Mouse (Mus musculus) heart, adult 9 months (tissue): ENCODE measurements around the gene Rc3h2.
A peak's percentile ranks its signal among the peaks of the same experiment; 100 is the strongest.

ENCODE experiments used
- DNase-seq, 2 experiments: peaks; one replicate each; pipeline ENCODE4 v3.0.0; 2022; ENCODE audit warnings: low spot score in 2 of 2

The Rc3h2 gene

GRCm38 (mm10) chr2:37422306-37423304 lies at the start of gene Rc3h2:
TSS of gene Rc3h2 (minus strand) at chr2:37422903.
- peak; percentile 96 to 97 for DNase-seq

DNA sequence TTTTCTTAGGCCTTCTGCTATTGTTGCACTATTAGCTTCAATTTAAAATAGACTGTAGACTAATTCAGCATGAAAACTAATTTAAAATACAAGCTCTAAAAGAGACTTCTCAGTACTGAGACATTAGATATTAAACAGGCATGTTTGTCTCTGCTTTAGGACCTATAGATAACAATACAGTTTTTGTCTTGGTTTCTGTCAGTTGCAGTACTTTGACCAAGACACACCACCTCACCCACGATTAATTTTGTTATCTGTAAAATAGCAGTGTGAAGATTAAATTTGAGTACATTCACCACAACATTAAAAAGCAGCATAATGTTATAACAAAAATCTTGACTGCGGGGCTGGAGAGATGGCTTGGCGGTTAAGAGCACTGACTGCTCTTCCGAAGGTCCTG lies 43.6 kb upstream of the Rc3h2 start:
- no peak for DNase-seq

DNA sequence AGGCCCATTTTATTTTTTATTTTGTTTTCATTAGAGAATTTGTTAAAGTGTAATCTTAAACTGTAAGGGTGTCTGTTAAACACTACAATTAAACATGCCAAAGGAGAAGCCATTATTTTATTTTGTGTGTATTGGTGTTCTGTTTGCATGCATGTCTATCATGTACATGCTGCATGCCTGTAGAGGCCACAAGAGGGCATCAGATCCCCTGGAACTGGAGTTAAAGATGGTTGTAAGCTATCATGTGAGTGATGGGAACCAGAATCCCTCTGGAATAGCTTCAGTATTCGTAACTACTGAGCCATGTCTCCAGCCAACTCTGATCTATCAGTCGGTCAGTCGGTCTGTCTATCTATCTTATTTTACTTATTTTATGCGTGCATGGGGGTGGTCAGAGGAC lies 38.0 kb upstream of the Rc3h2 start:
- DNase-seq = no peak

DNA sequence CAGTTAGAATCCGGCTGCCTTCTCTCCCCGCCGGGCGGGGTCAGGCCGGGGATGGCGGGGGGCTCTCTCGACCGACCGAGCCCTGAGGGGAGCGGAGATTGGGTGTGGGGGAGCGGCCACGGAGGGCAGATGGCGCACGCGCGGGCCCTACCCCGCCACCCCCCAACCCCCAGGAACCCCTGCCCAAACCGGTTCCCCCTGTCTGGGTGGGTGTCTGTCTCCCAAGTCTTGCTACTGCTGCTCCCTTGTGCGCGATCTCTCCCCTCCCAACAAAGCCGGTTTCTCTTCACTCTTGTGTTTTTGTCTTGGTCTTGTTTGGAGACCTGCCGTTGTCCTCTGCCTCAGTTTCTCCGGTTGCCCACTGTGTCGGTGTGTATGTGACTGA lies 29.7 kb upstream of the Rc3h2 start:
- DNase-seq = peak in 1 of 2 experiments; percentile 5

- DNase-seq = peak; percentile 90 to 92
Observed at GRCm38 (mm10) chr2:37451667-37452375, 29.1 kb upstream of the Rc3h2 start.

DNA sequence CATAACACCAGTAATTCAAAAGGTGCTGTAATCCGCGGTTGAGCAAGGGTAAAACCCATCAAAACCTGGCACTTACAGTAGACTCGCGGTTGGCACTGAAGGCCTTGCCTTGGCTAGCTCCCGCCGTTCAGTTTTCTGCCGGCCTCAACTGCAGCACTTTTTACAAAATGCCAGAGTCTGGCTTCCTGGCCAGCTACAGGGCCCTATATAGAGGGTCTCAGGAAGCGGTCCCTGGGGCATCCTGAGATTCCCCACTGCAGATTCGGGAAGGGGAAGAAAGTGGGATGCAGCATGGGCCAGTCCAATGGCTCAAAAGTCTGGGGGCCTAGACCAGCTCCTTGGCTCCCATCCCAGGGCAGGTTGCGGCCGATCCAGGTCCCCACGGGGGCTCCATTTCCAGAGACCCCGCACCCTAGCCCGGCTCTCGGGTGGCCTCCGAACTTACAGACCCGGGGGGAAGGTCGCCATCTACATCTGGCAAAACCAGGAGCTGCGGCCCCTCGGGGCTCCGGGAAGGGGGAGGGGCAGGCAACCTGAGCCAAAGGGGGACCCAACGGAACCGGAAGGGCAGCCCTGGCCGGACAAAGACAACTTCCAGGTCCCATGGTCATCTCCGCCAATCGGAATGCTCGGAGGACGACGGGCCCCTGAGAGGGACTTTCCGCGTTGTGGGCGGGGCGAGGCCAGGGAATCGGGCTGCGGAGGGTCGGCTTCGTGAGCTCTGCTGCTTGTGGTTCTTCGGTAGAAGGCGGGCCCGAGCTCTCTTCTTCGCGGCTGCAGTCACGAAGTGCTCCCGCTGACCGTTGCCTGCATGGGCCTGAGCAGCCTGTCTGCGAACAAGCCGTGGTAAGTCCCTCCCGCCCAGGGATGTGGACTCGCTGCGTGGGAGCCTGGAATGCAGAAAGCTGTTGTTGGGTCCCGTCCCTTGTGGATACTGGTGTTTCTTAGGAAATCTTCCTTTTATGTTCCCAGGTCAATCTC lies 20.2 kb upstream of the Rc3h2 start, which contains the start of the genes Zbtb26, Zbtb6 and Rabgap1:
Zbtb26 (minus strand) TSS at position 525 of the 981 bp plus-strand sequence.
Zbtb6 (minus strand) TSS at position 561 of the 981 bp plus-strand sequence.
Rabgap1 (plus strand) TSS at position 669 of the 981 bp plus-strand sequence.
- peak; percentile 96 to 97 for DNase-seq

GRCm38 (mm10) chr2:37431609-37432008 lies 8.9 kb upstream of the Rc3h2 start:
- DNase-seq = no peak

GRCm38 (mm10) chr2:37430593-37431464 lies 8.1 kb upstream of the Rc3h2 start:
- DNase-seq = peak; percentile 84 to 87

GRCm38 (mm10) chr2:37423671-37424070 lies 968 bp upstream of the Rc3h2 start:
- no peak for DNase-seq

GRCm38 (mm10) chr2:37421903-37422302 lies 800 bp downstream of the Rc3h2 start:
- no peak for DNase-seq

DNA sequence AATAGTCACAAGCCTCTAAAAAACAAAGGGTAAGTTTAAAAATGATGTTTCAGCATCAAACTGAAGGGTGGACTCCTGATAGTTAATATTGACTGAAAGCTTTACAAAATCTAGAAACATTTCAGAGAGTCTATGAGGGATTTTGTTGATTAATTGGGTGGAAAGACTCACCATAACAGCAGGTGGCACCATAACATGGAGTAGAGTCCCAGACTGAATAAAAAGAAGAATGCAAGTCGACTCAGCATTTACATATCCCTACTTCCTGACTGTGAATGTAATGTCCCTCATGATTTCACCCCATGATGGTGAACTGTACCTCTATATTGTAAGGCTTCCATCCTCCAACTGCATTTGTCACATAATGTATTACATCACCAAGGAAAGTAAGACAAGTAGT lies 27.2 kb downstream of the Rc3h2 start:
- DNase-seq = no peak

DNA sequence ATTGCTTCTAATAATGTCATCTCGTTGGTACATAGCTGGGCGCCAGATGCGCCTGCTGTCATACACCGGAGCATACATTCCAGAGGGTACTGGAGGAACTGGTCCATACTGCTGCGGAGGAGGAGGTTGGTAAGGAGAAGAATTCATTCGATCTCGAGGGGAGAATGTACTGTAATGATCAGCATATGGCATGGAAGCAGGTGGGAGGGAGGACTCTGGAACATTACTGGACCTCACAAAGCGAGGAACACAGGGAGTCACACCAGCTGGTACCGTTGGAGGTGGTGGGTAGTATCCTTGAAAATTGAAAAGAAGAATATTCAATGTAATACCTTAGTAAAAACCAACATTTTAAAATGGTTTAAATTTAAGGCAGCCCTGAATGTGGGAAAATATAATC lies 39.8 kb downstream of the Rc3h2 start:
- no peak for DNase-seq

- peak in 1 of 2 experiments; percentile 31 for DNase-seq
Observed at GRCm38 (mm10) chr2:37380189-37380588, 42.5 kb downstream of the Rc3h2 start.

DNA sequence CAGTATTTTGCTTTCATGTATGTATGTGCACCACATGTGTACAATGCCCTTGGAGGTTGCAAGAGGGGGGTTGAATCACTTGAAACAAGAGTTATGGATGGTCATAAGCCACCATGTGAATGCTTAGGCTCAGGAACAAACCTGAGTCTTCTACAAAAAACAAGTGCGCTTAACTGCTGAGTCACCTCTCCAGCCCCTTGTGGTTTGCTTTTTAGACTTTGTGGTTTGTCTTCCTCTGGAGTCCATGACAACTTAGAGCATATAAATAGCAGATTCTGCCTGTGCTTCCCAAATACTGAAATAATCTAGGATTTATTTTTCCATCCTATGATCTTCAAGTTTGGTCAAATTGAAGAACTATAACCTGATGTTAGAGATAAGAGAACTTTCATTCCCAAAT lies 46.7 kb downstream of the Rc3h2 start:
- no peak for DNase-seq

GRCm38 (mm10) chr2:37370651-37371050 lies 52.1 kb downstream of the Rc3h2 start:
- DNase-seq = no peak

DNA sequence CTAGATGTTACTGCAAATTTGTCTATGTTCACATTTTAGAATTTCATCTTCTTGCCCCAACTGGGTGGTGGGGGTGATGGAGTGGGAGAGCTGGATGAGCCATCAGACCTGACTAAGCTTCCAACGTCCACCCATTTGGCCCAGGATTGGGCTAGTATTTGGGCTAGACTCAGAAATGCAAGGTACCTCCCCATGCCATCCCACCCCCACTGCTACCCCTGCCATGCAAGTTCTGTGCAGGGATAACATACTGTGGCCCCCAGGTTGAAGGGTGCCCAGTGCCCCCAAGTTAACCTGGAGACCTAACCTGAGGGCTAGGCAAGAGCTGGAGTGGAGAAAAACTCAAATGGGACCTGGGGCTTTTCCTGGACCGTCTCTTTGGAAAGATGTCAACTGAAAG lies 62.8 kb downstream of the Rc3h2 start:
- DNase-seq = peak in 1 of 2 experiments; percentile 2

DNA sequence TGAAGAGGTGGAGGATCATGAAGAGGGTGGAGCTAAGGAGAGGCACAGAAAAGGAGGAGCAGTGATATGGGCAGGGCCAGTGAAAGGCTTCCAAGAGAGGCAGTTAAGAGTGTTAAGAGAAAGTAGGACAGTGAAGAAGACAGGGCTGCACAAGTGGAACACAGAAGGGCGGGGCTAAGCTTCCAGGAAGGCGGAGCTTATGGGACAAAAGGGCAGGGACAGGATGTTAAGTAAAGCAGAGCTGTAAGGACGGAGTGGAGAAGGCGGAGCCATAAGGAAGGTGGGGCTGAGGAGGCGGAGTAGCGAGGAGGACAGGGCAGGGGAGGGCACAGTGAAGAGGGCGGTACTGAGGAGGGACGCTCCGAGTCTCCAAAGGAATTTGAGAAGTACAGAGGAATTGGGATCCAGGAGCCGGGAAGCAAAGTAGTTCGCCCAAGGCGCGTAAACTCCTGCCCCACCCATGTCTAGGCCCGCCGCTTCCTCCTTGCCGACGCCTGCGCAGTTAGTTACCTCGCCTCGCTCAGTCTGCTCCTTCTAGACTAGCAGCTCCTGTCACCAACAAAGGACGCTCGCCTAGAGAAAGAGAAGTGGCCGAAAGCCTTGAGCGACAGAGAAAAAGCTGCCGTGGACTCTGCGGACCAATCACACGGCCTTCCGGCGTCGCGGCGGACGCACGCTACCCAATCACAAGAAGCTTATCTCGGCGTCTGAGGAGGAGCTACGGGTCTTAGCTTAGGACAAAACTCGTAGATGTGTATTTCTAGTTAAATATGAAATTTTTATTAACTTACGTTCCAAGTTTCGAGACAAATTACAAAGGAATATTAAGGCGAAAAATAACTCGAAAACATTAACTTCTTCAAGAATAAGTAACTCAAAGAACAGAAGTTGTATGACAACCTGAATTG lies 63.8 kb downstream of the Rc3h2 start, which contains the start of gene Pdcl:
Pdcl (minus strand) TSS at position 700 of the 908 bp plus-strand sequence.
- DNase-seq = peak; percentile 92 to 93

DNA sequence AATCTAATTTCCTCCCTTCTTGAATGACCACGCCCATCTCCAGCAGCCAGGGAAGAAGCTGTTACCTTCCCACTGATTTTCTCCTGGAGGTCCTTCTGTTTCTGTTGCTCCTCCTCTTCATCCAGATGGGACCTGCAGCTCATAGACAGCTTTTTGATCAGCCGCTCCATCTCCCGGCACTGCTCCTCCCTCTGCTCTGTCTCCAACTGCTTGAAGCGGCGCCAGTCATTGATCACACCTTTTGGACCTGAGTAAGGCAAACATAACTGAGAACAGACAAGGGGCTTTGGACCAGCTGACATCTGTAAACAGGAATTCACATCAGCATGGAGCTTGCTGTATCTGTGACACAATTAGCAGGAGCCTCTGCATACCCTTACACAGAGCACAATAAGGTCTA lies 67.1 kb downstream of the Rc3h2 start:
- no peak for DNase-seq

DNA sequence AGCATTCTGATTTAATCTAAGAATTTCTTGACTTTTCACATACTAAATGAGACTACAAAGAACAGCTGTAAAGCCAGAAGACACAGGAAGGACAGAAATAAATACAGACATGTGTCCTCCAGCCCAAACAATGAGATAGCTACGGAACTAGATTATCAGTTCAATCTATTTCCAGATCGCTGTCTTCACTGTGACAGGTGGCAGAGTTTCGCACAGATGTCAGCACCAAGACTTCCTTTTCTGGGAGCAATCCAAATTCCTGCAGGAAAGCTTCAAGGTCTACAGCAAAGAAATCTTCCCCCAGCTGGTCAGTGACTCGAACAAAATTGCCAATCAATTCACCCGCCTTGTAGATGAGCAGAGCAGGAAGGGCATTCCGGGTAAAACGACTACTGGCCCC lies 71.0 kb downstream of the Rc3h2 start:
- DNase-seq = no peak
